Mouse (Mus musculus) fat pad, adult 2 months (tissue): ENCODE results near the gene Rpl26.

Experiments used
- DNase-seq: peaks from one replicate; pipeline ENCODE4 v3.0.0-alpha.2; 2011; ENCODE audit warnings: low read depth, low spot score; ENCODE audit errors: extremely low read depth

Rpl26 gene

DNA sequence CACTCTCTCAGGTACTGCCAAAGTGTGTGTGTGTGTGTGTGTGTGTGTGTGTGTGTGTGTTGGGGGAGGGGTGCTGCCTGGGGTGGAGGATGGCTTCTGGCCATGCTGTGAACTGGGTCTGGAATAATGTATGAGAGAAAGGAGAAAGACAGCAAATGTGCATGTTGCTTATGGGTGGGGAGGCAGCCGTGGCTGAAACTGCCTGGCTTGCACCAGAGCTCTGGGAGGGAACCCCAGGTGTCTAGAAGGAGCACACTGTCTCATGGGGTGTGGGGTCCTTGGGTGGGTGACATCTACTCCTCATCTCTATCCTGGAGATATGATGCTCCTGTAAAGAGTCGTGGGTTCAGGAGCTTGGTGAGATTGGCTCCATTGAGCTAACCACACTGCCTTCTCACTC is 12.7 kb upstream of the Rpl26 start:
- no peak for DNase-seq

DNA sequence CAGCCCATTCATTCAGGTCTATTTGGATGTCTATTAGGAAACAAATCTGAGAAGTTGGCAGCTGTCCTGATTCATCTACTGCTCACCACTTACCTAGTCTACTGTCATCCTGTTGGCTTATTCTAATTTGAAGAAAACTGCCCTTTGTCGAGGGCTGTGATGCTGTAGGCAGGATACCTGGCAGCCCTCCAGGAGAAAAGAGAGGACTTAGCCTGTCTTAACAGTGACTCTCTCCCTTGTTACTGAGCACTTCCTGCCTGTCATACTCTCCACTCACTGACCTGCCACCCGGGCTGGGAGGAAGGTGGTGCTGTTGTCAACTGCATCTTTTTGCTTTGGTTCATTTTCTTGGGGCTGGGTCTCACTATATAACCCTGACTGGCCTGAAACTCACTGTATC is 10.8 kb upstream of the Rpl26 start:
- DNase-seq = no peak

DNA sequence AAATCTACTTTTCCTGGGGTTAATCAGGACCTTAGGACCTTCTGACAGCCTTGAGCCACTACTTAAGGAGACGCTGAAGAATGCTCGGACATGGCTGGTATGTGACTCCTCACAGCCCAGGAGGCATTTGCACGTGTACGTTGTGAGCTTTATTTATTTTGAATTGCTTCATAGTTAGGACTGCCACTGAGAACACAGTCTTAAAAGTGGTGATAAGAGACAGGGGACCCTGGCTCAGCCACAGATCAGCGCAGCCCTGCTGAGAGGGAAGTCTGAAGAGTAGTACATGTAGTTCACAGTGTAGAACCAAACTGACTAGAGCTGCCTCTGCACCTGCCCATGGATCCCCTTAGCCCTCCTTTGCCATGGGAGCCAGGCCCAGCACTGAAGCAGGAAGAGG is 9.6 kb upstream of the Rpl26 start:
- DNase-seq = no peak

DNA sequence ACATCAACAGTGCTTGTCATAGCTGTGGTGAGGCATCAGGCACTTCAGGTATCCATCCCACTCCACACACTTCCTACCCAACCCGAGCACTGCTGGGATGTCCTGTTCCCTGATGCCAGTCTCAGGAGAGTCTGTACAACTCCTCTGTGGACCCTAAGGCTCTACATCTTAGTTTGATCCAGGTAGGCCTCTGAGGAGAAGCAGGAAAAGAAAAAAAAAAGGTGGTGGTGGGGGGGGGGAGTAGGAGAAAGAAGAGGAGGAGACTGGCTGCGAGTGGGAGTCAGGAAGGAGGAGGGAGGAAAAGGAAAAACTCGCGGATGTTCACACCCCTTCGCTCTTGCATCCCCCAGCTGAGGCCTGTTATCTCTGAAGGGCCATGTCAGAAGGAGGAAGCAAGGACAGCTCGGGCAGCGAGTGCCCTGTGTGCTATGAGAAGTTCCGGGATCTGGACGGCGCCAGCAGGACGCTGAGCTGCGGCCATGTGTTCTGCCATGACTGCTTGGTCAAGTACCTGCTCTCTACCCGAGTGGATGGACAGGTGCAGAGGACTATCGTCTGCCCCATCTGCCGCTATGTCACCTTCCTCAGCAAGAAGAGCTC is 9.1 kb upstream of the Rpl26 start:
- DNase-seq = no peak

DNA sequence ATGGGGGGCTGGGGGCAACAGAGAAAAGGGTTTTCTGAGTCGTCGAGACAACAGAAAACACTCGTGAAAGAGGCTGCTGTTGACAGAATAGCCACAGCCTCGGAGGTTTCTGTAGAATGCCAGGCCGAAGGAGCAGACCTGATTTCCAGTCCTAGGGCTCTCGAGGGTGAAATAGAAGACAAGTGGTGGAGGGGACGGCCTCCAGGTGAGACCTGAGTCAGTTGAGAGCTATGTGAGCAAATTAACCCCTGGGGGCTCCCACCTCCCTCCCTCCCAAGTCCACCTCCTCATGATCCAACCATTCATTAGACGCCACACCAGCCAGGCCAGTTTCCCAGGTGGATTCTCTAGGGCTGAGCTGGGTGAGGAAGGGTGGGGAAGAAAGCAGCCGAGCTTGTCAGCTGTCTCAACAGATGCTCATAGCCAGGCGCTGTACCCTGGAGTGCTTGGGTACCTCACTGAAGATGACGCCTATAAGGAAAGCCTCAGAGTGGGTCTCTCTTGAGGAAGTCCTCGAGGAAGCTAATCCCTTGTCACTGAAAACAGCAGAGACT is 7.4 kb upstream of the Rpl26 start:
- no peak for DNase-seq

GRCm38 (mm10) chr11:68896247-68896646 is 5.1 kb upstream of the Rpl26 start:
- DNase-seq = no peak

DNA sequence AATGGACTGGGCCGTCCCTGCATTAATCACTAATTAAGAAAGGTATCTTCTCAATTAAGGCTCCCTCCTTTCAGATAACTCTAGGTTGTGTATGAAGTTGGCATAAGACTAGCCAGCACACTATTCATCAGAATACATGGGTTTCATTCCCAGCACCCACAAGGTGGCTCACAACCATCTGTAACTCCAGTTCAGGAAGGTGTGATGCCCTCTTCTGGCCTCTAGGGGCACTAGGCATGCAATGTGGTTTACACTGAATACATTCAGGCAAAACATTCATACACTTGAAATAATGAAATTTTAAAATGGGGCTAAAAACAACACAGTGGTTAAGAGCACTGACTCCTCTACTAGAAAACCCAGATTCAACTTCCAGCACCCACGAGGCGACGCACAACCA is 4.3 kb upstream of the Rpl26 start:
- DNase-seq = no peak

- no peak for DNase-seq
These were observed 3.5 kb upstream of the Rpl26 start for GRCm38 (mm10) chr11:68897838-68898237.

DNA sequence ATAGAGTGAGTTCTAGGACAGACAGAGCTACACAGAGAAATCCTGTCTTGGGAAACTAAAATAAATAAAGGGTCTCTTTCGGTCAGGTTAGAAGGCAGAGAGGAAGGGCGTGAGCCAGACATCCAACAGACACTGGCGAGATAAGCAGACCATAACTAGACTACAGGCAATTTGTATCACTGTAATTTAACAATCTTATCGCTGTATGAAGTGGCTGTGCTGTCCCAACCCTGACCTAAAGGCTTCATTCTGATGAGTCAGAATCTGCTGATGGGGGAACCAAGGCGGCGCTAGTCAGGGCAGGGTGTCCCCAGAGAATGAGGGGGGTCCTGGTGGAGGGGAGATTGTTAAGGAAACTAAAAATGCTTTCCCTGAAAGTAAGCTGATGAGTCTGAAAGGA is 2.6 kb upstream of the Rpl26 start:
- no peak for DNase-seq

GRCm38 (mm10) chr11:68899815-68900214 is 1.6 kb upstream of the Rpl26 start:
- no peak for DNase-seq

GRCm38 (mm10) chr11:68900519-68901350 is 648 bp upstream of the Rpl26 start:
- no peak for DNase-seq

GRCm38 (mm10) chr11:68902047-68902364 is 623 bp downstream of the Rpl26 start:
- DNase-seq = no peak

DNA sequence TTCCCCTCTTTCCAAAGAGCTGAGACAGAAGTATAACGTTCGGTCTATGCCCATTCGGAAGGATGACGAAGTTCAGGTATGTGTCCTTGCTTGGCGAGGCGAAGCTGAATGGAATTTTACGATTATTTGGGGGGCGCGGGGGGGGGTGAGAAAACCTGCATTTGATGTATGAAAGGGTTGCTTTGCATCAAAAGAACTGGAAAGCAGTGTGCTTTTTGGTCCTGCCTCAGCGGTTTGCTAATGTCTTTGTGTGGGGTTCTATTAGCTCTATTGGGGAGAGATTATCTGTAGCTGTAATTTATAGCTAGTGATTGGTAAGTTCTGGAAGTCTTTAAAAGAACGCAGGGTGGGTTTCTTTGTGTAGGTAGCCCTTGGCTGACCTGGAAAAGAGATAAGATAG is 984 bp downstream of the Rpl26 start:
- DNase-seq = no peak

GRCm38 (mm10) chr11:68902823-68903222 is 1.4 kb downstream of the Rpl26 start:
- no peak for DNase-seq

DNA sequence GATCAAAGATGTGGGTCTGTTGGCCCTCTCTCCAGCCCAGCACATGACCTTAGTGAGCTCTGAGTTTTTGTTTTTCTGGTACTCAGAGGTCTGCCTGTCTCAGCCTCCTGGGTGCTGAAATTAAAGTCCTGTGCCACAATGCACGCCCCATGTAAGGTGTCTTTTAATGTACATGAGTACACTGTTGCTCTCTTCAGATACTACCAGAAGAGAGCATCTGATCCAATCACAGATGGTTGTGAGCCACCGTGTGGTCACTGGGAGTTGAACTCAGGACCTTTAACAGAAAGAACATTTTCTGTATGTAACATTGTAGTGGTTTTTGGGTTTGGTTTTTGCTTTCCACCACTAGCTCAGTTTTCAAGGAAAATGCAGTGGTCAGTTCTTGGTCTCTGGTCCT is 2.4 kb downstream of the Rpl26 start:
- DNase-seq = no peak

- DNase-seq = no peak
These were observed 3.2 kb downstream of the Rpl26 start for GRCm38 (mm10) chr11:68904375-68905137.

DNA sequence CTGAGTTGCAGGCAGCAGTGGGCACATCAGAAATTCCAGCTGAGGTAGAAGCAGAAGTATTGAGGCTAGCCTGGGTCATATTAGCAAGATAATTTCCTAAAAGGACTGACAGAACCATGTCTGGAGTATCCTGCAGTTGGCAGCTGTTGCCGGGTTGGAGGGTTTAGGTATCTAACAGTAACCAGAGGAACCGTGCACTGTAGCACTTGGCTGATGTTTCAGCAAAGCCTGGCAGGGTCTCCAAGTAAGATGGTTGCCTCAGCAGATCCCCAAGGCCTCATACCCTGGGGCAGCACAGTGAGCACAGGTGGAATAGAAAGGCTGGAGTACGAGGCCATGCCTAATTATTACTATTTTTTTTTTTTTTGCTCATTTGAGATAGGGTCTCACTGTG is 3.8 kb downstream of the Rpl26 start:
- DNase-seq = no peak

DNA sequence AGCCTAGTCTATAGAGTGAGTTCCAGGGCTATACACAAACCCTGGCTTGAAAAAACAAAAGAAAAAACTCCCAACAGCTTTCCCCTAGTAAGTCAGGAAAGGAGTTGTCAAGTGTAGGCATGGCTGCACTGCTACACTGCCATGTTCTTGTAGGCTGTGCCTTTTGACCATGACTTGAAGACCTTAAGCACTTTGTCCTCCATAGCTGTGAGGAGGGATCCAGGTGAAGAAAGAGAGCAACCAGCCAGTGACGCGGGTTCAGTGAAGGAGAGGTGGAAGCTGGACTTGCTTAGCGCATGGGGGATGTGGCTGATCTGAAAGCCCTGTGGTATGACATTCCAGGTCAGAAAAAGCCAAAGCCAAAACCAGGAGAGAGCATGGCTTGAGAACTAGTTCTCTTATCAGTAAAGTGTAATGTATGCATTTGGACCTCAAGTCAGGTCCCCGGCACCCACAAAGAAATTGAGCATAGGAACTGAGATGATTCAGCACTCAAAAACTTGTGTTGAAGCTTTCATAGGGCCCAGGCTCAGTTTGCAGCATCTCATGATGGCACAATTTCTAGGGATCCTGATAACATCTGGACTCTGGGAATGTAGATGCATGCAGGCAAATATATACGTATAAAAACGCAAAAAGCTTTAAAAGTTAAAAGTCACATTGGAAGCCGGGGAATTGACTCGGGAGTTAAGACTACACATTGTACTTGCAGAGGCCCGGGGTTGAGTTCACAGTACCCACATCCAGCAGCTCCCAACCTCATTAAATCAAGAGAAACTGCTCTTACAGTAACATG is 4.5 kb downstream of the Rpl26 start:
- DNase-seq = no peak

- DNase-seq = no peak
These were observed 5.0 kb downstream of the Rpl26 start for GRCm38 (mm10) chr11:68906461-68906790.

- DNase-seq = no peak
These were observed 5.9 kb downstream of the Rpl26 start for GRCm38 (mm10) chr11:68907251-68907650.

GRCm38 (mm10) chr11:68908846-68909503 is 7.6 kb downstream of the Rpl26 start:
- DNase-seq = no peak
